Mouse (Mus musculus): ENCODE measurements at regions not wholly inside any gene's neighbourhood (a gene's known extent, or its start where the extent isn't known, plus 50 kb on each side); places are given as distances from the start of the nearest gene placed in this dataset.
A peak's percentile ranks its signal among the peaks of the same experiment; 100 is the strongest.

DNA sequence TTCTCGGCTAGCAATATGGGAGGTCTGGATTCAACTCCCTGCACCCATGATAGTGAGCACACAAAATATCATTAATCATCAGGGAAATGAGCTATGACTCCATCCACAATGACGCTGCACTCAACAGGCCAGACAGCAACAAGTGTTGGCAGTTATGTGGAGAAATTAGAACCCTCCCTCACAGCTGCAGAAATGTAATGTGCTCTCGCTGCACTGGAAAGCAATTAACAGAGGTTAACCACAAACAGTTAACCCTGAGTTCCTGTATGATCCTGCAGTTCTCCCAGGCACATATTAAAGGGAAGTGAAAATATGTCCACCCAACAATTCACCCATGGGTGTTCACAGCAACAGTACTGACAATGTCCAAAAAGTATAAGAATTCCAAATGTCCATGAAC is 54.0 kb upstream of the Jade2 start:
- Histone ChIP-seq H3K4me1 (ENCODE audit: control insufficient read depth, insufficient read depth, low read length) (no peaks in the 10 kb centered on the region), H3K9me3 (replicated peaks; ENCODE audit: control insufficient read depth, insufficient read depth, low read length, poor library complexity, severe bottlenecking) (no peaks in the 10 kb centered on the region), H3K27me3 (ENCODE audit: control insufficient read depth, insufficient read depth, low read length, poor library complexity, severe bottlenecking) (no peaks in the 10 kb centered on the region), H3K27ac (ENCODE audit: insufficient read depth, low read length) (no peak overlapping the region), H3K36me3 (ENCODE audit: control insufficient read depth, insufficient read depth, low read length, poor library complexity, severe bottlenecking) (no peaks in the 10 kb centered on the region), H3K4me3 (ENCODE audit: low read depth, low read length) (no peak overlapping the region), H3K9ac (ENCODE audit: low read depth, poor library complexity, severe bottlenecking) (no peak overlapping the region)
- TF ChIP-seq EP300 (IDR thresholded peaks at IDR 0.05; ENCODE audit: insufficient read depth, low read depth, low read length): no peak
- TF ChIP-seq POLR2A (IDR thresholded peaks at IDR 0.05; ENCODE audit: insufficient read depth, low read length): no peak
- no peak for TF ChIP-seq CTCF (IDR thresholded peaks at IDR 0.05; ENCODE audit: low read depth, low read length)

DNA sequence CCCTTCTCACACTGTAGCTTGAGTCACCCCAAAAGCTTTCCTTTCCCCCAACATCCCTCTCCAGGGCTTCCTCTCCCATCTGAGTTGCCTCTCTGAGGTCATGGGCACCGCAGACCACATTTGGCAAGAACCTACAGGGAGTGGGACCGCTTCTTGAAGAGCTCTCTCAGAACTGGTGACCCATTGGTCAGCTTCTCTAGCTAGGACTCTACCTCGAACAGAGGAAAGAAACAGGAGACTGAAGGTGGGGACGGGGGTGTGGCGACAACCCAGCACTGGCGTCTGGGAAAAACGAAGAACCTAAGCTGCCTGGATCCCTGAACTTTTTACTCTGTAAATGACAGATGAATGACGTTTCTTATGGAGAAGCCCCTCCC is 51.8 kb upstream of the Cdkn2aipnl start:
- Histone ChIP-seq H3K27me3 (ENCODE audit: control insufficient read depth, insufficient read depth, low read length, poor library complexity, severe bottlenecking) (no peaks in the 10 kb centered on the region), H3K36me3 (ENCODE audit: control insufficient read depth, insufficient read depth, low read length, poor library complexity, severe bottlenecking) (no peaks in the 10 kb centered on the region), H3K9ac (ENCODE audit: low read depth, poor library complexity, severe bottlenecking) (peak overlapping the region; percentile 54), H3K4me1 (ENCODE audit: control insufficient read depth, insufficient read depth, low read length) (no peaks in the 10 kb centered on the region), H3K9me3 (replicated peaks; ENCODE audit: control insufficient read depth, insufficient read depth, low read length, poor library complexity, severe bottlenecking) (no peaks in the 10 kb centered on the region), H3K27ac (ENCODE audit: insufficient read depth, low read length) (no peak overlapping the region), H3K4me3 (ENCODE audit: low read depth, low read length) (peak overlapping the region; percentile 56)
- TF ChIP-seq EP300 (IDR thresholded peaks at IDR 0.05; ENCODE audit: insufficient read depth, low read depth, low read length): no peak
- TF ChIP-seq CTCF (IDR thresholded peaks at IDR 0.05; ENCODE audit: low read depth, low read length): no peak
- no peak for TF ChIP-seq POLR2A (IDR thresholded peaks at IDR 0.05; ENCODE audit: insufficient read depth, low read length)

DNA sequence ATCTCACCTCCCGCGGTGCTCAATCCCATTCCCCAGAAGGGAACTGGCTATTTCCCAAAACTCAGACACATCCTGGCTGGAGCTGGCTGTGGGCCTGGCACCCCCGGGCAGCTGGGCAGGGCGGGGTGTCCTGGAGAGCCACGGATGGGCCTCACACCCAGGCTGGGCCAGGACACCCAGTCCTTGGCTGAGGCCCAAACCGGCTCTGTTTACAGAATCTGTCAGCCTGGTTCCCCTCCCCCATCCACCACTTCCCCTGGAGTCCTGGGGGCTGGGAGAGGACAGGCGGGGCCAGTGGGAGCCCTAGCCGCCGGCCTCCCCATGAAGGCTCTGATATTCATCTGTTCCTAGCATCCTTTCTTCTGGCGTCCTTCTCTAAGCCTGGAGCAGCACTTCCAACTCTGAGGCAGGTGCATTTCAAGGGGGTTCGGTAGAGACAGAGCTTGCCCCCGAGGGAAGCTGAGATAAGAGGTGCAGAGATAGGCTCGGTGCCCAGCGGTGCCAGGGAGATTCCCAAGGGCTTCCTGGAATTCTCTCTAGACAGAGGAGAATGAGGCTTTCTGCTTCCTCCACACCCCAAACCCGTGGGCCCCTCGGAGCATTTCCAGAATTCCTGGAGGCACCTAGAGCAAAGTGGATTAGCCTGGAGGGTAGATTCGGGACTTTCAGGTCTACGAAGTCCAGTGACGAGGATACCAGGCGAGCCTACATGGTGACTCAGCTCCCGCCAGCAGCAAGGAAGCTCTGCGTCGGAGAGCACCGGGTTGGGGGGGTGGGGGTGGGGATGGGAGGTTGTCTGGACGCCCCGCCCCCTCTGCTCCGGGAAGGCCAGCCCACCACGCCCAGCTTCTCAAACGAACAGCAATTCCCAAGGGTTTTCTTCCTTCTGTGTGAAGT is 51.2 kb upstream of the Cdkn2aipnl start:
- TF ChIP-seq POLR2A (IDR thresholded peaks at IDR 0.05; ENCODE audit: insufficient read depth, low read length): peak; percentile 23
- TF ChIP-seq EP300 (IDR thresholded peaks at IDR 0.05; ENCODE audit: insufficient read depth, low read depth, low read length): 0 out of 2 replicates have a peak, but pooled peaks have one; percentile 36
- no peak for TF ChIP-seq CTCF (IDR thresholded peaks at IDR 0.05; ENCODE audit: low read depth, low read length)
- Histone ChIP-seq H3K36me3 (ENCODE audit: control insufficient read depth, insufficient read depth, low read length, poor library complexity, severe bottlenecking) (no peaks in the 10 kb centered on the region), H3K27ac (ENCODE audit: insufficient read depth, low read length) (peak overlapping the region; percentile 66), H3K27me3 (ENCODE audit: control insufficient read depth, insufficient read depth, low read length, poor library complexity, severe bottlenecking) (no peaks in the 10 kb centered on the region), H3K4me3 (ENCODE audit: low read depth, low read length) (peak overlapping the region; percentile 56), H3K9ac (ENCODE audit: low read depth, poor library complexity, severe bottlenecking) (peak overlapping the region; percentile 54), H3K9me3 (replicated peaks; ENCODE audit: control insufficient read depth, insufficient read depth, low read length, poor library complexity, severe bottlenecking) (no peaks in the 10 kb centered on the region), H3K4me1 (ENCODE audit: control insufficient read depth, insufficient read depth, low read length) (no peaks in the 10 kb centered on the region)

Data from ES-Bruce4 (cell line).